Mouse (Mus musculus) E14TG2a.4 (cell line): Measurements from ENCODE around the gene Cdc42ep5.
A peak's percentile ranks its signal among the peaks of the same experiment; 100 is the strongest.

Source experiments
- H3K27me3 ChIP-seq: 2 replicates; pipeline ENCODE4 v1.6.1; 2014; ENCODE audit warnings: low read length, control low read depth; ENCODE audit not compliant: insufficient read depth
- H3K36me3 ChIP-seq: 2 replicates; pipeline ENCODE4 v1.6.1; 2014; ENCODE audit warnings: low read length, control low read depth; ENCODE audit not compliant: insufficient read depth
- H3K4me1 ChIP-seq: replicated peaks from 2 replicates; pipeline ENCODE4 v1.6.1; 2014; ENCODE audit warnings: low read depth, low read length, control low read depth
- H3K4me3 ChIP-seq: replicated peaks from 2 replicates; pipeline ENCODE4 v1.5.1; 2014; ENCODE audit warnings: mild to moderate bottlenecking, low read length
- H3K9me3 ChIP-seq: 2 replicates; pipeline ENCODE4 v1.6.1; 2014; ENCODE audit warnings: low read length, control low read depth
- CTCF ChIP-seq: conservative IDR thresholded peaks from 2 replicates; pipeline ENCODE4 v1.5.1; 2014; ENCODE audit warnings: low read length
- NANOG ChIP-seq: IDR thresholded peaks from 2 replicates; pipeline ENCODE4 v1.6.1; 2014; ENCODE audit warnings: borderline replicate concordance, low read length, mixed read lengths
- POU5F1 ChIP-seq: IDR thresholded peaks from 2 replicates; pipeline ENCODE4 v1.6.1; 2014; ENCODE audit warnings: low read length, borderline replicate concordance

Gene Cdc42ep5

DNA sequence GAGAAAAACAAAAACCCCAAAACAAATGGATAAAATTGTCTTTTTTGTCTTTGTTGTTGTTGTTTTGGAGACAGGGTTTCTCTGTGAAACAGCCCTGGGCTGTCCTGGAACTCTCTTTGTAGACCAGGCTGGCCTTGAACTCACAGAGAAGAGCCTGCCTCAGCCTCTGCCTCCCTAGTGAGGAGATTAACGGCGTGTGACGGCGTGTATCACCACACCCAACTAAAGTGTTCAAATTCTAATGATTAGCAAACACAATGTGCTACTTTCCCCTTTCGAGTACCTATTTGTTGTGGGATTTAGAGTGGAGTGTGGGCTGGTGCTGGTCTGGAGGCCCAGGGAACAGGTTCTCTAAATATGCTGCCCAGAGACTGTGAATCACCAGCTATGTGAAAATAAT lies 29.7 kb downstream of the Cdc42ep5 start:
- Histone ChIP-seq H3K27me3 (no peaks in the 10 kb centered on the region), H3K4me3 (peak overlapping the region; percentile 95), H3K4me1 (peaks cover 83% of the 10 kb centered on the region), H3K9me3 (no peaks in the 10 kb centered on the region), H3K36me3 (peaks cover 69% of the 10 kb centered on the region)
- peak; percentile 29; the same call in 1 of the 2 replicates for TF ChIP-seq NANOG
- no peak for TF ChIP-seq POU5F1
- no peak for TF ChIP-seq CTCF

DNA sequence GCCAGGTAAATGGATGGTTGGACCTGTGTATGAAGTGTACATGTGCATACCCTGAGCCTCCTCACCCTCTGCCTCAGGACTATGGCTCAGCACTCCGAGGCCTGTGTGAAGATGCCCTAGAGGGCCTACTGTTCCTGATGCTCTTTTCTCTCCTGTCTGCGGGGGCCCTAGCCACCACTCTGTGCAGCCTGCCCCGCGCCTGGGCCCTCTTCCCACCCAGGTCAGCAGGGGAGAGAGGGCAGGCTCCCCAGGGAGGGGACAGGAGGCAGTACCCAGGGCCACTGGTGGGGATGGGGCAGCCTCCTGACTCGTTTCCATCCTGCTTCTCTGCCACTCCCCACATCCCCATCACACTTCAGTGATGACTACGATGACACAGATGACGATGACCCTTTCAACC lies 31.7 kb downstream of the Cdc42ep5 start:
- H3K27me3 ChIP-seq, result no peaks in the 10 kb centered on the region
- peaks cover 83% of the 10 kb centered on the region for H3K4me1 ChIP-seq
- H3K36me3 ChIP-seq, result peaks cover 69% of the 10 kb centered on the region
- no peaks in the 10 kb centered on the region for H3K9me3 ChIP-seq
- no peak for TF ChIP-seq NANOG
- no peak for TF ChIP-seq CTCF
- TF ChIP-seq POU5F1, result no peak
- 0 out of 2 replicates have a peak overlapping the region, but pooled peaks have one; percentile 20 for H3K4me3 ChIP-seq

DNA sequence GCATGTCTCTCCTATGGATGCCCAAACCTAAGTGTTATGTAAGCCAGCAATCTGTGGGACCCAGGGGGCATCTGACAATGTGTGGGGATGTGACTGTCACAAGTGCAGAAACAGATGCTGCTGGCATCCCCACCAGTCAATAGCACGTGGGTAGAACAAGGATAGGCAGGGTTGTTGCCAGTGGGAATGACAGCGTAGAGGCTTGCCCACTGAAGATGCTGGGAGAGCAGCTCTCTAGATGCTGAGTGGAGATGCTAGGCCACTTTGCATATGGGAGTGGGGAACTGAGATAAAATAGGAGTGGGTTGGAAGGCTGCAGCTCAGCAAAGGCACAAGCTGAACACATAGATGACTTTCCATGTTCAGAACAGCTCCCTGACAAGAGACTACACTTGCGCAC lies 32.1 kb downstream of the Cdc42ep5 start:
- peaks cover 83% of the 10 kb centered on the region for H3K4me1 ChIP-seq
- no peaks in the 10 kb centered on the region for H3K9me3 ChIP-seq
- peaks cover 71% of the 10 kb centered on the region for H3K36me3 ChIP-seq
- no peaks in the 10 kb centered on the region for H3K27me3 ChIP-seq
- TF ChIP-seq POU5F1 (no peak), NANOG (no peak), CTCF (no peak)
- H3K4me3 ChIP-seq, result no peak overlapping the region

- H3K36me3 ChIP-seq, result peaks cover 77% of the 10 kb centered on the region
- H3K4me3 ChIP-seq, result no peak overlapping the region
- H3K9me3 ChIP-seq, result no peaks in the 10 kb centered on the region
- no peak for TF ChIP-seq CTCF
- TF ChIP-seq POU5F1, result no peak
- no peak for TF ChIP-seq NANOG
- peaks cover 88% of the 10 kb centered on the region for H3K4me1 ChIP-seq
- H3K27me3 ChIP-seq, result no peaks in the 10 kb centered on the region
These were observed 32.7 kb downstream of the Cdc42ep5 start for GRCm38 (mm10) chr7:4131964-4132363.

- Histone ChIP-seq H3K4me1 (peaks cover 97% of the 10 kb centered on the region), H3K36me3 (peaks cover 80% of the 10 kb centered on the region), H3K4me3 (0 out of 2 replicates have a peak overlapping the region, but pooled peaks have one; percentile 13), H3K27me3 (no peaks in the 10 kb centered on the region), H3K9me3 (no peaks in the 10 kb centered on the region)
- TF ChIP-seq CTCF (peak; percentile 78), NANOG (no peak)
These were observed 33.8 kb downstream of the Cdc42ep5 start for GRCm38 (mm10) chr7:4130686-4131452.

DNA sequence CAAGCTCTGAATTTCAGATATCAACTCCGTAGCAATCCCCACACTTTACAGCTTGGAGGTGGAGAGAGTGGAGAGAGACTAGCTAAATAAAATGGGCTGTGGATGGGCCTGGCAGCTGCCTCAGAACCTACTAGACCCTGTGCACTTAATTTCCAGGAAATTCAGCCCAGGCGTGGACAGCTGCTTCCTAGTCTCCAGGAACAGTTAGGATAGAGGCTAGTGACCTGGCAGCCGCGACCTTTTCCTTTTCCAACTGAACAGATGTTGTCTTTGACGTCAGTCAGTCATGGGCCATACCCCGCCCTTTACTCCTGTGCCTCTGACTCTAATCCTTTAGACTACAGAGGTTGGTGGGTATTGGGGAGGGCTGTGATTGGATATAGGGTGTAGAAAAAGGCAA lies 35.8 kb downstream of the Cdc42ep5 start:
- Histone ChIP-seq H3K9me3 (no peaks in the 10 kb centered on the region), H3K4me3 (no peak overlapping the region), H3K36me3 (peaks cover 68% of the 10 kb centered on the region), H3K4me1 (peaks cover 95% of the 10 kb centered on the region), H3K27me3 (no peaks in the 10 kb centered on the region)
- TF ChIP-seq NANOG, result no peak
- TF ChIP-seq POU5F1, result no peak
- no peak for TF ChIP-seq CTCF

DNA sequence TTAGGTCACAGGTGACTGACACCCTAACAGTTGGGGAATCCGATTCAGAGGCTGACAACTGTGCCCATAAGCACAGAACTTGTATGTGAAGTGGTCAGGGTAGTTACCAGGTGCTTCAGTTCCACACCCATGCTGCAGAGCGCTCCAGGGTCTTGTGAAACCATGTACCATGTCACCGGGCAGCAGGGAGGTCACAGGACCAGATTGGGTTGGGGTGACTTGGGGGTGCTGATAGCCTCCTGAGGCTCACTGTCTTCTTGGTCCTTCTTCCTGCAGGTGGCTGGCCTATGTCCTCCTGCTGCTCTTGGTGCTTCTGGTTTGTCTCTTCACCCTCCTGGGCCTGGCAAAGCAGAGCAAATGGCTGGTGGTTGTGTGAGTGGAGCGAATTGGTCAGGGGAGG lies 36.8 kb downstream of the Cdc42ep5 start:
- Histone ChIP-seq H3K9me3 (no peaks in the 10 kb centered on the region), H3K4me3 (no peak overlapping the region), H3K4me1 (peaks cover 95% of the 10 kb centered on the region), H3K36me3 (peaks cover 59% of the 10 kb centered on the region), H3K27me3 (no peaks in the 10 kb centered on the region)
- TF ChIP-seq NANOG (no peak), CTCF (no peak), POU5F1 (no peak)

DNA sequence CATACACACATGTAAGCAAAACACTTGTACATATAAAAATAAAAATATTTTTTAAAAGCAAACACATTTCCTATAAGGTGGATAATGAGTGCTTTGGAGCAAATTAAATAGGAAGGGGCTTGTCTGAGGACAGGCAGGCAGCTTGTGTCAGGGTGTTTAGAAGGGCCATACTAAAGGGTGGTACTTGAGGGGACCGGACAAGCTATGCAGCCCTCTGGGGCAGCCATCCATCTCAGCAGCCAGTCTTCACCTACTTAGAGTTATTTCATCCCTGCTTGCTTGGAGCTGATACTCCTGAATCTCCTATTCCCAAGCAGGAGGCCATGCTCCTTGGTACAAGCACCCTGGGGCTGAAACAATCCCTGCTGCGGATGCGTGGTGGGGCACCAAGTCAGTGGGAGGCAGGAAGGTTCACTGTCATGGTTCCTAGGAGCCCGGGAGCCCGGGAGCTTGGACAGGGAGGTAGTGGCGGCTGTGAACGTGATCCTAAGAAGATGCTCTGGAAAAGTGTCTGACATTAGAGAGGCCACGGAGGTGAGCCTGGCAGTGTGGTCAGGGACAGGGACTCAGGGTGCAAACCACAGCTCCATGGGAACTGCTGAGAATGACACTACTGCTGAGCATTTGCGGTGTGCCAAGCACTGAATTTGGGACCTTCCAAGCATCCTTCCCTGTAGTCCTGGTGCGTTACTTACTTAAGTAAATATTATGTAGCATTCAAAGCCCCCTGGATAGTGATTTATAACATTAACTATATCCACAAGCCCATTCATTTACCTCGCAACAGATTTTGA lies 37.5 kb downstream of the Cdc42ep5 start:
- H3K36me3 ChIP-seq, result peaks cover 52% of the 10 kb centered on the region
- peak overlapping the region; percentile 39 for H3K4me3 ChIP-seq
- H3K27me3 ChIP-seq, result no peaks in the 10 kb centered on the region
- no peaks in the 10 kb centered on the region for H3K9me3 ChIP-seq
- H3K4me1 ChIP-seq, result peaks cover 95% of the 10 kb centered on the region
- no peak for TF ChIP-seq POU5F1
- no peak for TF ChIP-seq CTCF
- no peak for TF ChIP-seq NANOG

DNA sequence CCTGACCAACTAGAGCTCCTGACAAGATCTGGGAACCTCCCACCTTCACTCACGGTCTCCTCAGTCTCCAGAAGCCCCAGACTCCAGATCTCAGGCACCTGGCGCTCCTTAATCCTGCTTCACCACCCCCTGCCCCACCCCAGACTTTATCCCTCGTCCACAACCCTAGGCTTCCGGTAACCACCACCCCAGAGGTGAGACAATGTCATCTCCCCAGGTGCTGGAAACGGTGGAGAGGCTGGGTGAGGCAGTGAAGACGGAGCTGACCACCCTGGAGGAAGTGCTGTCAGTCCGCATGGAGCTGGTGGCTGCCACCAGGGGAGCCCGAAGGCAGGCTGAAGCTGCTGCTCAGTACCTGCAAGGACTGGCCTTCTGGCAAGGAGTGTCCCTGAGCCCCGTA lies 39.4 kb downstream of the Cdc42ep5 start:
- peaks cover 97% of the 10 kb centered on the region for H3K4me1 ChIP-seq
- TF ChIP-seq NANOG (no peak), CTCF (peak; percentile 21)
- H3K27me3 ChIP-seq, result no peaks in the 10 kb centered on the region
- peaks cover 38% of the 10 kb centered on the region for H3K36me3 ChIP-seq
- no peaks in the 10 kb centered on the region for H3K9me3 ChIP-seq
- H3K4me3 ChIP-seq, result peak overlapping the region; percentile 75
